12 mouse cellular contexts compared by ENCODE assay signal in genomic region chr13:20097934-20098593, GRCm38 (mm10). TPM values are rescaled to one million over a fixed set of nuclear protein-coding genes. Genes with fewer than 3 reads are reported as not detected.
DNase-seq lines count a peak whose midpoint lies in the region; ATAC-seq and TF ChIP-seq lines count a peak whose summit lies in the region.
"Had no signal": no experiment of that assay in that cellular context is flagged by ENCODE, and none has a peak within 500 bp of the region (broad histone marks: within the 10 kb centered on the region; RNA-seq: fewer than 3 reads in every experiment).

No protein-coding gene starts in this region.

- TF ChIP-seq POLR2A in ES-Bruce4 (IDR thresholded peaks at IDR 0.05; ENCODE audit: insufficient read depth, low read length) = no peak

- WGBS in liver, embryonic 16.5 days (ENCODE audit: insufficient replicate concordance) = 16% methylated on average over 5 of the region's 5 CpGs

- no peak for TF ChIP-seq EP300 in ES-Bruce4 (IDR thresholded peaks at IDR 0.05; ENCODE audit: insufficient read depth, low read depth, low read length)

- no peak for DNase-seq in liver
- DNase-seq in CD4-positive helper T cell, adult 2 months (ENCODE audit: low read depth, low spot score) = peak; percentile 57
- DNase-seq in induced T-regulatory cell, adult 2 months (ENCODE audit: low read depth) = peak; percentile 66
- DNase-seq in right cerebral cortex, adult 18-20 months = no peak
- DNase-seq in frontal cortex, postnatal 25 days (ENCODE audit: low spot score in 2 of 2) = no peak
- DNase-seq in right cerebral cortex, postnatal 36 days (ENCODE audit: low spot score in 2 of 2) = no peak
- DNase-seq: adrenal gland, adult 8-10 months; gastrocnemius, postnatal 36 days; kidney, postnatal 14 days had no signal

- no peak overlapping the region for H3K4me3 ChIP-seq in liver, embryonic 16.5 days (ENCODE audit: low read depth, low read length)
- no peak overlapping the region for H3K4me3 ChIP-seq in ES-Bruce4 (ENCODE audit: low read depth, low read length)
- H3K4me3 ChIP-seq: liver, embryonic 15.5 days had no signal

- peaks cover 4% of the 10 kb centered on the region for H3K4me1 ChIP-seq in liver, embryonic 16.5 days (ENCODE audit: control insufficient read depth, low read depth, low read length)
- peaks cover 2% of the 10 kb centered on the region for H3K4me1 ChIP-seq in ES-Bruce4 (ENCODE audit: control insufficient read depth, insufficient read depth, low read length)

- no peak overlapping the region for H3K4me2 ChIP-seq in liver, embryonic 16.5 days (ENCODE audit: low read depth, low read length)
- H3K4me2 ChIP-seq: liver, embryonic 15.5 days had no signal

- no peaks in the 10 kb centered on the region for H3K27me3 ChIP-seq in liver, embryonic 16.5 days (ENCODE audit: control insufficient read depth, insufficient read depth, low read depth, low read length)
- H3K27me3 ChIP-seq in ES-Bruce4 (ENCODE audit: control insufficient read depth, insufficient read depth, low read length, poor library complexity, severe bottlenecking) = no peaks in the 10 kb centered on the region

- no peak overlapping the region for H3K9ac ChIP-seq in liver, embryonic 16.5 days (ENCODE audit: low read depth, low read length)
- H3K9ac ChIP-seq in ES-Bruce4 (ENCODE audit: low read depth, poor library complexity, severe bottlenecking) = no peak overlapping the region
- H3K9ac ChIP-seq: liver, embryonic 15.5 days had no signal

- no peaks in the 10 kb centered on the region for H3K9me3 ChIP-seq in liver, embryonic 16.5 days (replicated peaks; ENCODE audit: control insufficient read depth, low read length)
- H3K9me3 ChIP-seq in ES-Bruce4 (replicated peaks; ENCODE audit: control insufficient read depth, insufficient read depth, low read length, poor library complexity, severe bottlenecking) = no peaks in the 10 kb centered on the region
- H3K9me3 ChIP-seq: liver, embryonic 15.5 days had no signal

- TF ChIP-seq CTCF in ES-Bruce4 (IDR thresholded peaks at IDR 0.05; ENCODE audit: low read depth, low read length) = no peak

- H3K36me3 ChIP-seq in liver, embryonic 16.5 days (ENCODE audit: control insufficient read depth, insufficient read depth) = no peaks in the 10 kb centered on the region
- H3K36me3 ChIP-seq in ES-Bruce4 (ENCODE audit: control insufficient read depth, insufficient read depth, low read length, poor library complexity, severe bottlenecking) = no peaks in the 10 kb centered on the region
- H3K36me3 ChIP-seq: liver, embryonic 15.5 days had no signal

- peak overlapping the region; percentile 54; the same call in 1 of the 2 replicates for H3K27ac ChIP-seq in liver, embryonic 16.5 days (ENCODE audit: low read length)
- H3K27ac ChIP-seq in ES-Bruce4 (ENCODE audit: insufficient read depth, low read length) = peak overlapping the region; percentile 91
- H3K27ac ChIP-seq: liver, embryonic 15.5 days had no signal

- ATAC-seq in liver, embryonic 16.5 days (ENCODE audit: low read depth) = no peak

RNA-seq across cellular contexts. Expression of gene Elmo1, which starts 7.7 kb away (rescaled TPM):
- 4.1 and 5.8 TPM in 2 replicates for polyA plus RNA-seq in liver, embryonic 16.5 days (2015; fragmentation: Nextera tagmentation; extraction: Ambion mirVana)
- polyA plus RNA-seq in ES-Bruce4 (2011; ENCODE audit: insufficient read depth, insufficient read length, low read depth, missing spikeins) = 16.1 and 18.7 TPM in 2 replicates

Comparison
In these comparisons a context has a peak if more than half of its experiments do, and no peak if none do; other contexts are left out.
1. DNase-seq: peak in CD4-positive helper T cell, adult 2 months (single experiment) and induced T-regulatory cell, adult 2 months (single experiment); none in liver (single experiment), right cerebral cortex, adult 18-20 months (single experiment), frontal cortex, postnatal 25 days (0 of 2) and right cerebral cortex, postnatal 36 days (0 of 2).